Mouse (Mus musculus): ENCODE measurements around the gene Gcn1l1. TPM values are rescaled to one million over a fixed set of nuclear protein-coding genes. Genes with fewer than 3 reads are reported as not detected.
A peak's percentile ranks its signal among the peaks of the same experiment; 100 is the strongest.

The Gcn1l1 gene
- polyA plus RNA-seq, 1 experiment from 2014 or later, result 97.6 TPM

DNA sequence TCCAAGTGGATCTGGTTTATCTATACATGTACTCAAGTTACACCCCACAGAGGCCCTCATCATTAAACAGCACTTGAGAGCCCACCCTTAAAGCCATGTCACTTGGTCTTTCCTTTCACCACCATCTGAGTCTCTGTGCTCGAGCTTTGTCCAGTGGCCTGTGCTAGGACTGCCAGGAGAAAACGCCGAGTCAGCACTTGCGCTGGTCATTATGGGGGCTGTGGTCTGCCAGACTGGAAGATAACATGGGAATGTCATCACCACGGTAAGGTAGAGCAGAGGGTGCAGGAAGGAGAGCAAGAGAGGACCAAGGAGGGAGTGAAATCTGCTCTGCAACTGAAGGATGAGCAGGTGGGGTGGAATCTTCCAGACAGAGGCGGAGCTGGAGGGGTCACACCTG is 93.3 kb downstream of the Gcn1l1 start:
- ATAC-seq (no peak), DNase-seq (ENCODE audit: low read depth, low spot score) (no peak)
- H3K27me3 ChIP-seq, result no peaks in the 10 kb centered on the region
- in situ Hi-C loops (cut with MboI; ENCODE audit: low pct_unique_long_range_greater_than_20kb), result no loop called here
- CTCF ChIA-PET, result interaction anchor here (1.7 kb wide), 1 partner anchor 17 kb away, joined by 4 read pairs; no protein-coding TSS in a partner anchor
- POLR2A ChIA-PET, result interaction anchor here (1.1 to 1.3 kb wide), 2 partner anchors 9 to 74 kb away, joined by 4 to 5 read pairs; no protein-coding TSS in a partner anchor
- no peak for TF ChIP-seq CTCF (IDR thresholded peaks at IDR 0.05)

DNA sequence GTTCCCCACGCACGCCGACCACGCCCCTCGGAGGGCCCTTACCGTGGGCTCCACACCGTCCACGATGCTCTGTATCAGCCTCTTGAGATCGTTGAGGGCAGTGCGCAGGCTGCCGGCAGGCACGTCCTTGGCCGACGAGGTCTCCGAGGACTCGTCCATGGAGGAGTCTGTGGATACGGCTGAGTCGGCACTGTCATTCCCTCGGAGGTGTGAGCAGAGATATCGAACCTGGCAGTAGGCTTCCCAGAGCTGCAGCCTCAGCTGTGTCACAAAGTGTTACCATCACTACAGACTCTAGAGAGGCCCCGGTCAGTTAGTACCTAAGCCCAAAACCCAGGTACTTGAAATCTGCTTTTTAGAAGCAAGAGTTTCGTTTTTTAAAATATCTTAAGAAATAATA is 97.6 kb downstream of the Gcn1l1 start:
- no peak for ATAC-seq
- no peak for TF ChIP-seq CTCF (IDR thresholded peaks at IDR 0.05)
- no peak for DNase-seq (ENCODE audit: low read depth, low spot score)
- H3K27me3 ChIP-seq, result no peaks in the 10 kb centered on the region
- POLR2A ChIA-PET, result no interaction called here
- CTCF ChIA-PET, result no interaction called here
- in situ Hi-C loops (cut with MboI; ENCODE audit: low pct_unique_long_range_greater_than_20kb), result loop anchor here (10.0 kb wide), 1 partner anchor 62 kb away; no protein-coding TSS in a partner anchor

DNA sequence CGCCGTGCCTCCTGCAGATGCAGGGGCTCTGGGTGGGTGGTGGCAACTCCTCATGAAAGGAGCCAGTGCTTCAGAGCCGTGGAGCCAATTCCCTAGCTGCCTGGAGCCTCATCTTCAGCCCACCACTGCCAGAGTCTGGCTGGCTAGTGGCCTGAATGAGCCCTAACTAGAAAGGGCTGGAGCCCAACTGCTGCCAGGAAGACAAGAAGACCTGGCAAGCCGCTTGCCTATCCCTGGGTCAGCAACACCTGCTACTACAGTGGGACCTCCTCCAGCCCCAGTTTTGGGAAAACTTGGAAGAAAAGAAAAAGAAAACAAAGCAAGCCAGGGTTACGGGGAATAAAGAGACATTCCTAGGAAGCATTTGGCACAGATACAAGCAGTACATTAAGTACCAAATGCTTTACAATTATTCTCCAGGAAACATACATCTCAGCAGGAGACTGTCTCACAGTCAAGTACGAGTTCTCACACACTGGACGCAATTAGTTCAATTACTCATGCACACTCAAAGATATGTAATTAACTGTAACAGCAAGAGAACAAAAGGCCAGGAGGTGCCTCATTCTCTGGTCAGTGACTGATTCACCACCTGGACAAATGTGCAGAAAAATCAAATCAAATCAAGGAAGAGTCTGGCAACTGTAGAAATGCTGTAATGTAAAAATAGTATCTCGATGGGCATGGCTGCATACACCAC is 101.5 kb downstream of the Gcn1l1 start:
- in situ Hi-C loops (cut with MboI; ENCODE audit: low pct_unique_long_range_greater_than_20kb), result loop anchor here (10.0 kb wide), 1 partner anchor 58 kb away; no protein-coding TSS in a partner anchor
- TF ChIP-seq CTCF (IDR thresholded peaks at IDR 0.05), result no peak
- ATAC-seq (no peak), DNase-seq (ENCODE audit: low read depth, low spot score) (peak; percentile 71)
- ChIA-PET CTCF (interaction anchor here (0.8 to 1.0 kb wide), 2 partner anchors 13 to 15 kb away, joined by 3 read pairs; no protein-coding TSS in a partner anchor), POLR2A (no interaction called here)
- no peaks in the 10 kb centered on the region for H3K27me3 ChIP-seq

DNA sequence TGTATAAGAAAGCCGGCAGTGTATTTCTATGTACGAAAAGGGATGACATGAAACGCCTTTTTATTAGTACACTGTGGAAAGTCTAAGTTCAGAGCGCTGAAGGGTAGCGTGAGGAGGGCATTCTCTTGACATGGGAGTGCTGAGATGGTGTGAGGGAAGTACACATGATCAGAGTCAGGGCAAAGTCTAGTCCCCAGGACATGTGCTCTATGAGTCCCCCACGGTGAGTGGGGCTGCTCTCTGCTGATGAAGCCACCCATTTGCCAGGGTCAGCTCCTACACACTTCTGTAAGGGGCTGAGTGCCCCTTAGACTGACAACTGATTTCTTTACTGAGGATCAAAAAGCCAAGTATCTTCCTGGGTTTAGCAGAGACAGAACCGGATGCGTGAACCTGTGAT is 102.2 kb downstream of the Gcn1l1 start:
- ChIA-PET CTCF (no interaction called here), POLR2A (interaction anchor here (1.4 kb wide), 1 partner anchor 10 kb away, joined by 5 read pairs; no protein-coding TSS in a partner anchor)
- H3K27me3 ChIP-seq, result no peaks in the 10 kb centered on the region
- no peak for TF ChIP-seq CTCF (IDR thresholded peaks at IDR 0.05)
- in situ Hi-C loops (cut with MboI; ENCODE audit: low pct_unique_long_range_greater_than_20kb), result loop anchor here (10.0 kb wide), 1 partner anchor 58 kb away; no protein-coding TSS in a partner anchor
- DNase-seq (ENCODE audit: low read depth, low spot score) (no peak), ATAC-seq (no peak)

DNA sequence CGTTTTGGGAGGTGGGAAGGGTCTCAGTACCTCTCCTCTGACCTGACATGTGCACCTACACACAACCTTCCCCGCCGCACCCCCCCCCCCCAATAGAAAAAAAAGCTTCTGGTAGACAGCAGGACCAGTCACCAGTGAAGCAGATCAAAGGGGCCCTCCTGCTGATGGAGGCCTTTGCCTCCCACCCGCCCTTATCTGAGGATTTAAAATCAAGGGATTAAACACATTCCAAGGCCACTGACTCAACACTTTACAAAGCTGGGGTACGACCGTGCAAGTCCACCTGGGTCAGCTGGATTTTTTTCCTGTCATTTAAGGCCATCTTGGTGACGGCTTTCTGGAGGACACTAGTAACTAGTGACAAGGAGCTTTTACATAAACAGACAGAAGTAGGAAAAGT is 102.8 kb downstream of the Gcn1l1 start:
- no peak for DNase-seq (ENCODE audit: low read depth, low spot score)

DNA sequence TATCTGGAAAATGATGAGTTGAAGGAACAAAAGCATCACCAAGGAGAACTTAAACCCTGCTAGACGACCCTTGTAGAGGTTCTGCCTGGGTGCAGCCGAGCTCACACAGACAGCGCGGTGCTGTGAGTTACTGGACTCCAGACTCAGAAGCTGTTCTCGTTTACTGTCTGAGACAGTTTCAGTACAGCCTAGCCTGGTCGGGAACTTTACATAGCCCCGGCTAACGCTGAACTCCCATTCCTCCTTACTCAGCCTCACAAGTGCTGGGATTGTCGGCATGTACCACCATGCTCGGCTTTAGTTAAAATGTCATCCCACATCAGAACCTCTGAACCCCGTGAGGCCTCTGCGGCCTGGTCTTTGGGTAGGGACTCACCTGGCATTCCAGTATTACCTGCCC is 103.9 kb downstream of the Gcn1l1 start:
- no peak for ATAC-seq
- CTCF ChIA-PET, result interaction anchor here (1.8 kb wide), 1 partner anchor 16 kb away, joined by 7 read pairs; no protein-coding TSS in a partner anchor
- POLR2A ChIA-PET, result no interaction called here
- no peak for DNase-seq (ENCODE audit: low read depth, low spot score)
- no peaks in the 10 kb centered on the region for H3K27me3 ChIP-seq
- TF ChIP-seq CTCF (IDR thresholded peaks at IDR 0.05), result no peak
- in situ Hi-C loops (cut with MboI; ENCODE audit: low pct_unique_long_range_greater_than_20kb), result loop anchor here (10.0 kb wide), 1 partner anchor 56 kb away; no protein-coding TSS in a partner anchor

More for the DNA sequence above, 102.8 kb downstream of the Gcn1l1 start:
- TF ChIP-seq CTCF (IDR thresholded peaks at IDR 0.05), result no peak
- H3K27me3 ChIP-seq, result no peaks in the 10 kb centered on the region
- CTCF ChIA-PET, result interaction anchor here (0.8 to 1.8 kb wide), 2 partner anchors 10 to 15 kb away, joined by 3 to 7 read pairs; no protein-coding TSS in a partner anchor
- peak; percentile 33 for ATAC-seq
- in situ Hi-C loops (cut with MboI; ENCODE audit: low pct_unique_long_range_greater_than_20kb), result loop anchor here (10.0 kb wide), 1 partner anchor 57 kb away; no protein-coding TSS in a partner anchor
- POLR2A ChIA-PET, result interaction anchor here (1.4 kb wide), 1 partner anchor 10 kb away, joined by 5 read pairs; no protein-coding TSS in a partner anchor

DNA sequence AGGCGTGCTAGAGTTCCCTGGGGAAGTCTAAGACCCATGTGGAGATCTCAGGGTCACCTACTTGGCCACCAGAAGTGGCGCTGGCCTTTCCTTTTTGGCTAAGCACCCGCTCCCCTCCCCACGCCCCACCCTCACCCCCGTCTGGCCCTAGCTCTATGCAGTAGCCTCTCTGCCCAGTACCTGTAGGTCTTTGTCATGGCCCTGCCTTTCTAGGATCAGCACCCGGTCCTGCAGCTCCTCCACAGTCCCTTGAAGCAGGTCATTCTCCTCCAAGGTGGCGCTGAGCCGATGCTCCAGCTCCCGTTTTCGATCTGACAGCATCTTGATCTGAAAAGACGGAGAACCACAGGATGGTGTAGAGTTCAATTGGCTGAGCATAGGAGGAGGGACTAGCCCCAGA is 104.9 kb downstream of the Gcn1l1 start:
- TF ChIP-seq CTCF (IDR thresholded peaks at IDR 0.05), result no peak
- ChIA-PET POLR2A (interaction anchor here (0.6 kb wide), 1 partner anchor 45 kb away, joined by 3 read pairs; no protein-coding TSS in a partner anchor), CTCF (no interaction called here)
- DNase-seq (ENCODE audit: low read depth, low spot score) (no peak), ATAC-seq (no peak)
- H3K27me3 ChIP-seq, result no peaks in the 10 kb centered on the region
- in situ Hi-C loops (cut with MboI; ENCODE audit: low pct_unique_long_range_greater_than_20kb), result loop anchor here (10.0 kb wide), 1 partner anchor 55 kb away; no protein-coding TSS in a partner anchor

DNA sequence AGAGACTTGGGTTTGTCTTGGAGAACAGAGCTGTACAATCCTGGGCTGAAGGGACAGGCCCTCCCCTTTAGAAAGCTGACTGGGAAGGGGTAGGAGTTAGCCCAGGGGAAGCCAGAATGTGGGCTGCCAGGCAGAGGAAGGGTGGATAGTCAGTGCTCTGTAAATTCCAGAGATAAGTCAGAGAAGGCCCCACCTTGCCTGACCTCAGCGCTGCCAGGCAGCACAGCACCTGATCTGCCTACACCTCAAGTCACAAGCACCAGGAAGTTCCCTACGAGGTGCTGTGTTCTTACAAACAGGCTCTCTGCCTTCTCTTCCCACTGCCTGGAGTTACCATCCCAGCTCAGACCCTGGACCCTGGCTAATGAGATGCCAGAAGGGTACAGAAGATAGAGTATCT is 105.4 kb downstream of the Gcn1l1 start:
- in situ Hi-C loops (cut with MboI; ENCODE audit: low pct_unique_long_range_greater_than_20kb), result no loop called here
- ChIA-PET POLR2A (no interaction called here), CTCF (no interaction called here)
- TF ChIP-seq CTCF (IDR thresholded peaks at IDR 0.05), result no peak
- ATAC-seq (no peak), DNase-seq (ENCODE audit: low read depth, low spot score) (no peak)
- no peaks in the 10 kb centered on the region for H3K27me3 ChIP-seq

DNA sequence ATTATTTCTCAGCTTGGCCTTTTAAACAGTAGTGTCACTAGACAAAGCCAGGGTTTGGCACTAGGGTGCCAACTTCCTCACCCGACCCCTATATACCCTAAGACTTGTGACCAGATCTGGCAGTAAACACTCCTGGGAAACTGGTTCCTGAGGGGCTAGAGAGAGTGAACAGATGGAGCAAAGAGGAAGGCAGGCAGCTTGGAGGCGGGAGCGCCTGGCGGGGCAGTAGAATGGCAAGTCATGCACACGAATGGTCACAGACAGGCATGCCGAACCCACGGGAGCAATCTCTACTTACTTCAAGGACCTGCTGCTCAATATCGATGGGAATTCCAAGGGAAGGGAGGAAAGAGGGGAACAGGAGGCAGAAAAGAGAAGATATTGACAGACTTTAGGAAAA is 106.8 kb downstream of the Gcn1l1 start:
- in situ Hi-C loops (cut with MboI; ENCODE audit: low pct_unique_long_range_greater_than_20kb), result no loop called here
- TF ChIP-seq CTCF (IDR thresholded peaks at IDR 0.05), result no peak
- CTCF ChIA-PET, result interaction anchor here (1.6 kb wide), 1 partner anchor 19 kb away, joined by 5 read pairs; no protein-coding TSS in a partner anchor
- no peak for ATAC-seq
- H3K27me3 ChIP-seq, result no peaks in the 10 kb centered on the region
- POLR2A ChIA-PET, result interaction anchor here (1.3 kb wide), 1 partner anchor 19 kb away, joined by 3 read pairs; no protein-coding TSS in a partner anchor
- DNase-seq (ENCODE audit: low read depth, low spot score), result no peak

Other genes starting within 250 kb of the Gcn1l1 start
- gene Srsf9, start 238.1 kb upstream of the Gcn1l1 start, polyA plus RNA-seq (2021), result 137 TPM
- 23.5 TPM for gene Gatc, start 224.1 kb upstream of the Gcn1l1 start, polyA plus RNA-seq (2021)
- 46.1 TPM for gene Triap1, start 224.0 kb upstream of the Gcn1l1 start, polyA plus RNA-seq (2021)
- 1,264 TPM for gene Cox6a1, start 216.3 kb upstream of the Gcn1l1 start, polyA plus RNA-seq (2021)
- gene Msi1, start 135.7 kb upstream of the Gcn1l1 start, polyA plus RNA-seq (2021), result 22.2 TPM
- not detected for gene Pla2g1b, start 99.0 kb upstream of the Gcn1l1 start, polyA plus RNA-seq (2021)
- 34.6 TPM for gene Sirt4, start 80.5 kb upstream of the Gcn1l1 start, polyA plus RNA-seq (2021)
- gene Pxn, start 58.6 kb upstream of the Gcn1l1 start, polyA plus RNA-seq (2021), result 136 TPM
- gene Rplp0, start 5.8 kb upstream of the Gcn1l1 start, polyA plus RNA-seq (2021), result 1,079 TPM
- 107 TPM for gene Rab35, start 66.7 kb downstream of the Gcn1l1 start, polyA plus RNA-seq (2021)
- gene Bicdl1, start 166.4 kb downstream of the Gcn1l1 start, polyA plus RNA-seq (2021), result 30.8 TPM